Mouse (Mus musculus): ENCODE measurements around the gene Lurap1l. TPM values are rescaled to one million over a fixed set of nuclear protein-coding genes. Genes with fewer than 3 reads are reported as not detected.

The Lurap1l gene
- polyA plus RNA-seq, 1 experiment from 2014 or later, result 3.9 TPM

- WGBS, result 87% methylated on average over 4 of the region's 4 CpGs
- H3K4me3 ChIP-seq (ENCODE audit: low read depth, low read length), result no peak overlapping the region
- DNase-seq (ENCODE audit: low spot score) (no peak), ATAC-seq (ENCODE audit: insufficient read depth, low FRiP score, low TSS enrichment) (no peak)
- no peaks in the 10 kb centered on the region for H3K4me1 ChIP-seq (ENCODE audit: control insufficient read depth, insufficient read depth, low read length)
- H3K36me3 ChIP-seq (ENCODE audit: control insufficient read depth, insufficient read depth, low read length), result no peaks in the 10 kb centered on the region
- no peaks in the 10 kb centered on the region for H3K9me3 ChIP-seq (ENCODE audit: control insufficient read depth, low read length)
- no peak overlapping the region for H3K9ac ChIP-seq (ENCODE audit: low read length)
- H3K27me3 ChIP-seq (ENCODE audit: control insufficient read depth, insufficient read depth, low read length), result no peaks in the 10 kb centered on the region
- H3K27ac ChIP-seq (ENCODE audit: low read depth, low read length), result no peak overlapping the region
- no peak overlapping the region for H3K4me2 ChIP-seq (ENCODE audit: low read depth)
These were observed 11.4 kb downstream of the Lurap1l start for GRCm38 (mm10) chr4:80921646-80922489.

- WGBS, result 96% methylated on average over 2 of the region's 2 CpGs
- no peak overlapping the region for H3K4me2 ChIP-seq (ENCODE audit: low read depth)
These were observed 12.2 kb downstream of the Lurap1l start for GRCm38 (mm10) chr4:80922654-80923053.

GRCm38 (mm10) chr4:80924815-80925214 lies 14.4 kb downstream of the Lurap1l start:
- Histone ChIP-seq H3K27me3 (ENCODE audit: control insufficient read depth, insufficient read depth, low read length) (no peaks in the 10 kb centered on the region), H3K4me2 (ENCODE audit: low read depth) (no peak overlapping the region), H3K4me1 (ENCODE audit: control insufficient read depth, insufficient read depth, low read length) (no peaks in the 10 kb centered on the region), H3K4me3 (ENCODE audit: low read depth, low read length) (no peak overlapping the region), H3K9ac (ENCODE audit: low read length) (no peak overlapping the region), H3K36me3 (ENCODE audit: control insufficient read depth, insufficient read depth, low read length) (no peaks in the 10 kb centered on the region), H3K9me3 (ENCODE audit: control insufficient read depth, low read length) (no peaks in the 10 kb centered on the region), H3K27ac (ENCODE audit: low read depth, low read length) (no peak overlapping the region)
- 80% methylated on average over 4 of the region's 4 CpGs for WGBS
- DNase-seq (ENCODE audit: low spot score) (no peak), ATAC-seq (ENCODE audit: insufficient read depth, low FRiP score, low TSS enrichment) (no peak)

More at GRCm38 (mm10) chr4:80922654-80923053, 12.2 kb downstream of the Lurap1l start:
- ATAC-seq (ENCODE audit: insufficient read depth, low FRiP score, low TSS enrichment), result no peak
- Histone ChIP-seq H3K9me3 (ENCODE audit: control insufficient read depth, low read length) (no peaks in the 10 kb centered on the region), H3K9ac (ENCODE audit: low read length) (no peak overlapping the region), H3K4me3 (ENCODE audit: low read depth, low read length) (no peak overlapping the region), H3K4me1 (ENCODE audit: control insufficient read depth, insufficient read depth, low read length) (no peaks in the 10 kb centered on the region), H3K36me3 (ENCODE audit: control insufficient read depth, insufficient read depth, low read length) (no peaks in the 10 kb centered on the region), H3K27me3 (ENCODE audit: control insufficient read depth, insufficient read depth, low read length) (no peaks in the 10 kb centered on the region), H3K27ac (ENCODE audit: low read depth, low read length) (no peak overlapping the region)
- DNase-seq (ENCODE audit: low spot score), result no peak

DNA sequence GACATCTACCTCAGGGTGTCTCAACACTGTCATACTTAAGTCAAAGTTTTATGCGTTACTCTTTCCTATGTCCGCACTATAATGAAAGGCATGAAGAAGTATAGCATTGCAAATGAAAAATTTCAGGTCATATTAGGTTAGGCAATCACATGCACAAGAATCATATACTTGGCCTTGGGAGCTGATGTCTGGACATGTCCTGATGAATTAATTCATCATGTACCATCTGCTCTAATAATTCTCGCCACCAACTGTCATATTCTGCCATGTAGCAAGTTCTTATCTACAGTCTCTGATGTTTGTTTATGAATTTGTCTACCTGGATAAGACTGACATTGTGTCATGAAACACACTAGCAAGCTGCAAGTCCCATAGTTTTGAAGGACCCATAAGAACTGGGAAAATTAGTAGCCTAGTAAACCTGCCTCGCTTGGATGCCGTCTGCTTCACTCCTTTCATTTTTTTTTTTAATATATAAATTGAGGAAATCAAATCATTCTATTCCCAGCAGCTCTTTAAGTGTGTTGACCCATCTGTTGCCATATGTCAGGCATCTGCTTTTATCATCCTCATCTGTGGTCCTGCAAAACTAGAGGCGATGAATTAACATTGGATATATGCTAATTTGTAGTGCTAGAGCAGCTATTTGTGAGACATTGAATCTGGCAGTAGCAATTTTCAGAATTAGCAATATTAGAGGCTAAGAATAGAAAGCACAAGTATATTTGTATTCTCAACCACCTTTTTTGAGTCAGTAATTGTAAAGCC lies 15.5 kb downstream of the Lurap1l start:
- no peaks in the 10 kb centered on the region for H3K9me3 ChIP-seq (ENCODE audit: control insufficient read depth, low read length)
- no peak overlapping the region for H3K9ac ChIP-seq (ENCODE audit: low read length)
- no peaks in the 10 kb centered on the region for H3K27me3 ChIP-seq (ENCODE audit: control insufficient read depth, insufficient read depth, low read length)
- H3K4me3 ChIP-seq (ENCODE audit: low read depth, low read length), result no peak overlapping the region
- no peaks in the 10 kb centered on the region for H3K36me3 ChIP-seq (ENCODE audit: control insufficient read depth, insufficient read depth, low read length)
- ATAC-seq (ENCODE audit: insufficient read depth, low FRiP score, low TSS enrichment), result no peak
- no peaks in the 10 kb centered on the region for H3K4me1 ChIP-seq (ENCODE audit: control insufficient read depth, insufficient read depth, low read length)
- no peak overlapping the region for H3K4me2 ChIP-seq (ENCODE audit: low read depth)
- WGBS, result 88% methylated on average over 6 of the region's 6 CpGs
- no peak overlapping the region for H3K27ac ChIP-seq (ENCODE audit: low read depth, low read length)
- DNase-seq (ENCODE audit: low spot score), result no peak

GRCm38 (mm10) chr4:80934749-80935148 lies 24.3 kb downstream of the Lurap1l start:
- Histone ChIP-seq H3K27me3 (ENCODE audit: control insufficient read depth, insufficient read depth, low read length) (no peaks in the 10 kb centered on the region), H3K9me3 (ENCODE audit: control insufficient read depth, low read length) (no peaks in the 10 kb centered on the region), H3K4me3 (ENCODE audit: low read depth, low read length) (no peak overlapping the region), H3K27ac (ENCODE audit: low read depth, low read length) (no peak overlapping the region), H3K9ac (ENCODE audit: low read length) (no peak overlapping the region), H3K4me1 (ENCODE audit: control insufficient read depth, insufficient read depth, low read length) (no peaks in the 10 kb centered on the region), H3K36me3 (ENCODE audit: control insufficient read depth, insufficient read depth, low read length) (no peaks in the 10 kb centered on the region), H3K4me2 (ENCODE audit: low read depth) (no peak overlapping the region)
- no peak for ATAC-seq (ENCODE audit: insufficient read depth, low FRiP score, low TSS enrichment)
- WGBS, result 87% methylated on average over 3 of the region's 3 CpGs
- no peak for DNase-seq (ENCODE audit: low spot score)

DNA sequence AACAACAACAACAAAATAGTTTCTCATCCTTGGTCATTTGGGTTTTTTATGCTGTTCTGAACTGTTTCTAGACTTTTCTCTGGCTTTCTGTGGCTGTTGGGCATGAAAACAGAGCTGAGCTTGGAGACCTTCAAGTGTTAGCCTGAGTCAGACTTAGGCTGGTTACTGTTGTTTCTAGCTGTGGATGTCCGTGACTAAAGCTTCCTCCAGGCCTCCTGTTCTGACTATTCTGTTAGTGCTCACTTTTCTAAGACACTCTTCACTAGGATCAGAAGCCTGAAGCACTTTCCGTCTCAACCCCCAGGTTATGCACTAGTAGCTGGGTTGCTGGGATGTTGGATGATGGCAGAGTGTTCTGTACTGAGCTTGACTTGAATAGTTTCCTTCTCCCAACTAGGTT lies 28.7 kb downstream of the Lurap1l start:
- Histone ChIP-seq H3K4me3 (ENCODE audit: low read depth, low read length) (no peak overlapping the region), H3K4me2 (ENCODE audit: low read depth) (no peak overlapping the region), H3K9ac (ENCODE audit: low read length) (no peak overlapping the region), H3K4me1 (ENCODE audit: control insufficient read depth, insufficient read depth, low read length) (no peaks in the 10 kb centered on the region), H3K27ac (ENCODE audit: low read depth, low read length) (no peak overlapping the region), H3K27me3 (ENCODE audit: control insufficient read depth, insufficient read depth, low read length) (no peaks in the 10 kb centered on the region), H3K36me3 (ENCODE audit: control insufficient read depth, insufficient read depth, low read length) (no peaks in the 10 kb centered on the region), H3K9me3 (ENCODE audit: control insufficient read depth, low read length) (no peaks in the 10 kb centered on the region)
- DNase-seq (ENCODE audit: low spot score), result no peak
- no peak for ATAC-seq (ENCODE audit: insufficient read depth, low FRiP score, low TSS enrichment)
- 70% methylated on average over 2 of the region's 2 CpGs for WGBS

GRCm38 (mm10) chr4:80940946-80941345 lies 30.5 kb downstream of the Lurap1l start:
- DNase-seq (ENCODE audit: low spot score) (no peak), ATAC-seq (ENCODE audit: insufficient read depth, low FRiP score, low TSS enrichment) (no peak)
- WGBS, result 78% methylated on average over 4 of the region's 4 CpGs
- no peak overlapping the region for H3K4me2 ChIP-seq (ENCODE audit: low read depth)
- H3K27ac ChIP-seq (ENCODE audit: low read depth, low read length), result no peak overlapping the region
- no peak overlapping the region for H3K4me3 ChIP-seq (ENCODE audit: low read depth, low read length)
- H3K9ac ChIP-seq (ENCODE audit: low read length), result no peak overlapping the region
- H3K27me3 ChIP-seq (ENCODE audit: control insufficient read depth, insufficient read depth, low read length), result no peaks in the 10 kb centered on the region
- H3K9me3 ChIP-seq (ENCODE audit: control insufficient read depth, low read length), result no peaks in the 10 kb centered on the region
- H3K36me3 ChIP-seq (ENCODE audit: control insufficient read depth, insufficient read depth, low read length), result no peaks in the 10 kb centered on the region
- H3K4me1 ChIP-seq (ENCODE audit: control insufficient read depth, insufficient read depth, low read length), result no peaks in the 10 kb centered on the region

- WGBS, result 86% methylated on average over 3 of the region's 3 CpGs
- DNase-seq (ENCODE audit: low spot score), result no peak
These were observed 31.5 kb downstream of the Lurap1l start for GRCm38 (mm10) chr4:80941978-80942377.

GRCm38 (mm10) chr4:80944605-80945004 lies 34.2 kb downstream of the Lurap1l start:
- no peak overlapping the region for H3K4me3 ChIP-seq (ENCODE audit: low read depth, low read length)

More at GRCm38 (mm10) chr4:80941978-80942377, 31.5 kb downstream of the Lurap1l start:
- Histone ChIP-seq H3K27me3 (ENCODE audit: control insufficient read depth, insufficient read depth, low read length) (no peaks in the 10 kb centered on the region), H3K9me3 (ENCODE audit: control insufficient read depth, low read length) (no peaks in the 10 kb centered on the region), H3K9ac (ENCODE audit: low read length) (no peak overlapping the region), H3K4me1 (ENCODE audit: control insufficient read depth, insufficient read depth, low read length) (no peaks in the 10 kb centered on the region), H3K4me3 (ENCODE audit: low read depth, low read length) (no peak overlapping the region), H3K27ac (ENCODE audit: low read depth, low read length) (no peak overlapping the region), H3K36me3 (ENCODE audit: control insufficient read depth, insufficient read depth, low read length) (no peaks in the 10 kb centered on the region), H3K4me2 (ENCODE audit: low read depth) (no peak overlapping the region)
- no peak for ATAC-seq (ENCODE audit: insufficient read depth, low FRiP score, low TSS enrichment)

More at GRCm38 (mm10) chr4:80944605-80945004, 34.2 kb downstream of the Lurap1l start:
- Histone ChIP-seq H3K4me1 (ENCODE audit: control insufficient read depth, insufficient read depth, low read length) (no peaks in the 10 kb centered on the region), H3K9ac (ENCODE audit: low read length) (no peak overlapping the region), H3K36me3 (ENCODE audit: control insufficient read depth, insufficient read depth, low read length) (no peaks in the 10 kb centered on the region), H3K9me3 (ENCODE audit: control insufficient read depth, low read length) (no peaks in the 10 kb centered on the region), H3K27ac (ENCODE audit: low read depth, low read length) (no peak overlapping the region), H3K27me3 (ENCODE audit: control insufficient read depth, insufficient read depth, low read length) (no peaks in the 10 kb centered on the region), H3K4me2 (ENCODE audit: low read depth) (no peak overlapping the region)
- ATAC-seq (ENCODE audit: insufficient read depth, low FRiP score, low TSS enrichment), result no peak
- no peak for DNase-seq (ENCODE audit: low spot score)

Measured in neural tube, embryonic 11.5 days (tissue).